Mouse (Mus musculus): Measurements from ENCODE around the gene Cntn4.

GRCm38 (mm10) chr6:106300179-106300578, 622.7 kb downstream of the Cntn4 start:
- no peak for TF ChIP-seq CTCF (conservative IDR thresholded peaks at IDR 0.05; ENCODE audit: low read length)
- TF ChIP-seq POU5F1 (IDR thresholded peaks at IDR 0.05; ENCODE audit: borderline replicate concordance, low read length) = no peak
- TF ChIP-seq NANOG (IDR thresholded peaks at IDR 0.05; ENCODE audit: borderline replicate concordance, low read length) = no peak
